In genomic region chr14:73326511-73326910, GRCm38 (mm10) we compare ENCODE assay signal across 8 mouse cellular contexts. TPM values are rescaled to one million over a fixed set of nuclear protein-coding genes. Genes with fewer than 3 reads are reported as not detected.
A peak's percentile ranks its signal among the peaks of the same experiment; 100 is the strongest.
DNase-seq lines count a peak whose midpoint lies in the region; ATAC-seq and TF ChIP-seq lines count a peak whose summit lies in the region.

No protein-coding gene starts in this region.

- no peak for ATAC-seq in liver, embryonic 11.5 days (replicated peaks; ENCODE audit: low FRiP score)
- ATAC-seq in stomach, postnatal 0 days (ENCODE audit: low FRiP score, low TSS enrichment) = no peak

- H3K9ac ChIP-seq in liver, embryonic 11.5 days (ENCODE audit: low read depth, low read length) = peak overlapping the region; percentile 88
- peak overlapping the region; percentile 85 for H3K9ac ChIP-seq in stomach, postnatal 0 days (ENCODE audit: low read length)

- H3K4me3 ChIP-seq in cerebellum, adult 2 months (replicated peaks; ENCODE audit: insufficient read depth, low read depth, low read length) = peak overlapping the region; percentile 67
- H3K4me3 ChIP-seq in thymus, adult 2 months (ENCODE audit: control insufficient read depth, insufficient read depth, low read length) = peak overlapping the region; percentile 70
- peak overlapping the region; percentile 90 for H3K4me3 ChIP-seq in liver, embryonic 11.5 days (ENCODE audit: low read depth, low read length)
- H3K4me3 ChIP-seq in stomach, postnatal 0 days (ENCODE audit: low read depth, low read length) = peak overlapping the region; percentile 91

- peak overlapping the region; percentile 75 for H3K4me2 ChIP-seq in liver, embryonic 11.5 days
- peak overlapping the region; percentile 84 for H3K4me2 ChIP-seq in stomach, postnatal 0 days (replicated peaks; ENCODE audit: low read depth)

- no peak for TF ChIP-seq CTCF in cerebellum, adult 2 months (IDR thresholded peaks at IDR 0.05; ENCODE audit: borderline replicate concordance, insufficient read depth, low read depth, low read length)
- TF ChIP-seq CTCF in thymus, adult 2 months (IDR thresholded peaks at IDR 0.05; ENCODE audit: borderline replicate concordance, control insufficient read depth, extremely low read depth, insufficient read depth, low read length, poor library complexity) = no peak
- TF ChIP-seq CTCF in stomach, postnatal 0 days (IDR thresholded peaks at IDR 0.05; ENCODE audit: low read depth) = no peak

- peak overlapping the region; percentile 32 for H3K27ac ChIP-seq in cerebellum, adult 2 months (ENCODE audit: insufficient read depth, low read length)
- H3K27ac ChIP-seq in thymus, adult 2 months (ENCODE audit: control insufficient read depth, insufficient read depth, low read length) = peak overlapping the region; percentile 32
- H3K27ac ChIP-seq in liver, embryonic 11.5 days (ENCODE audit: low read depth, low read length) = peak overlapping the region; percentile 84
- H3K27ac ChIP-seq in stomach, postnatal 0 days (replicated peaks) = peak overlapping the region; percentile 94

- H3K36me3 ChIP-seq in thymus, adult 2 months (ENCODE audit: control insufficient read depth, insufficient read depth, low read length) = no peaks in the 10 kb centered on the region
- H3K36me3 ChIP-seq in liver, embryonic 11.5 days (ENCODE audit: control insufficient read depth, insufficient read depth, low read length) = no peaks in the 10 kb centered on the region
- no peaks in the 10 kb centered on the region for H3K36me3 ChIP-seq in stomach, postnatal 0 days (ENCODE audit: control insufficient read depth, insufficient read depth, low read length)

- DNase-seq in cerebellum, adult 2 months = no peak
- DNase-seq in cerebellum, postnatal 36 days = no peak
- DNase-seq in thymus, adult 2 months = no peak
- DNase-seq in thymus, postnatal 4 days = no peak
- no peak for DNase-seq in liver, embryonic 11.5 days (ENCODE audit: low spot score)
- DNase-seq in stomach, postnatal 0 days (ENCODE audit: low spot score) = no peak
- DNase-seq in right cerebral cortex, postnatal 14 days = no peak
- no peak for DNase-seq in layer of hippocampus, postnatal 14 days (ENCODE audit: low spot score in 2 of 2)

- no peak for TF ChIP-seq EP300 in stomach, postnatal 0 days (optimal IDR thresholded peaks at IDR 0.05)

- no peaks in the 10 kb centered on the region for H3K4me1 ChIP-seq in cerebellum, adult 2 months (ENCODE audit: control insufficient read depth, insufficient read depth, low read length)
- H3K4me1 ChIP-seq in thymus, adult 2 months (replicated peaks; ENCODE audit: control insufficient read depth, insufficient read depth, low read length) = no peaks in the 10 kb centered on the region; the same call in 1 of the 2 replicates
- peaks cover 9% of the 10 kb centered on the region for H3K4me1 ChIP-seq in liver, embryonic 11.5 days (replicated peaks; ENCODE audit: control insufficient read depth, insufficient read depth, low read length)
- H3K4me1 ChIP-seq in stomach, postnatal 0 days (replicated peaks; ENCODE audit: control insufficient read depth, insufficient read depth) = no peaks in the 10 kb centered on the region

- no peak for TF ChIP-seq POLR2A in cerebellum, adult 2 months (IDR thresholded peaks at IDR 0.05; ENCODE audit: borderline replicate concordance, insufficient read depth, low read length)
- TF ChIP-seq POLR2A in thymus, adult 2 months (IDR thresholded peaks at IDR 0.05; ENCODE audit: control insufficient read depth, extremely low read depth, insufficient read depth, low read length, poor library complexity) = no peak

- no peaks in the 10 kb centered on the region for H3K9me3 ChIP-seq in liver, embryonic 11.5 days (ENCODE audit: control insufficient read depth, low read length)
- no peaks in the 10 kb centered on the region for H3K9me3 ChIP-seq in stomach, postnatal 0 days (ENCODE audit: control insufficient read depth, low read length)

- no peaks in the 10 kb centered on the region for H3K27me3 ChIP-seq in cerebellum, adult 2 months (ENCODE audit: control insufficient read depth, insufficient read depth, low read length)
- no peaks in the 10 kb centered on the region for H3K27me3 ChIP-seq in thymus, adult 2 months (ENCODE audit: control insufficient read depth, insufficient read depth, low read length)
- no peaks in the 10 kb centered on the region for H3K27me3 ChIP-seq in liver, embryonic 11.5 days (replicated peaks; ENCODE audit: control insufficient read depth, insufficient read depth, low read length)
- H3K27me3 ChIP-seq in stomach, postnatal 0 days (ENCODE audit: control insufficient read depth, insufficient read depth, low read length) = no peaks in the 10 kb centered on the region

- 5% methylated on average over 8 of the region's 8 CpGs for WGBS in cerebellum, adult 2 months
- WGBS in thymus, adult 2 months = 11% methylated on average over 8 of the region's 8 CpGs
- 13% methylated on average over 8 of the region's 8 CpGs for WGBS in liver, embryonic 11.5 days
- WGBS in stomach, postnatal 0 days = 6% methylated on average over 8 of the region's 8 CpGs

RNA-seq across cellular contexts. Expression of gene Rb1, which starts 0.9 kb away (rescaled TPM):
- 21.2 and 22.4 TPM in 2 replicates for polyA plus RNA-seq in cerebellum, adult 2 months (2012; rRNA removed)
- polyA plus RNA-seq in thymus, adult 2 months (2012; rRNA removed) = 16.2 and 17.1 TPM in 2 replicates
- polyA plus RNA-seq in liver, embryonic 11.5 days (2014; fragmentation: Nextera tagmentation; extraction: Ambion mirVana) = 22.3 and 25.1 TPM in 2 replicates
- 13.8 and 15.4 TPM in 2 replicates for polyA plus RNA-seq in stomach, postnatal 0 days (2015; fragmentation: Nextera tagmentation; extraction: Ambion mirVana)
- total RNA-seq in layer of hippocampus, postnatal 14 days (2021) = 10 to 100 TPM; 42.5 to 44.9 TPM

RNA-seq across cellular contexts. Expression of gene Itm2b, which starts 58.6 kb away (rescaled TPM):
- 1,793 and 1,993 TPM in 2 replicates for polyA plus RNA-seq in cerebellum, adult 2 months (2012; rRNA removed)
- polyA plus RNA-seq in thymus, adult 2 months (2012; rRNA removed) = 859 and 985 TPM in 2 replicates
- 516 and 518 TPM in 2 replicates for polyA plus RNA-seq in liver, embryonic 11.5 days (2014; fragmentation: Nextera tagmentation; extraction: Ambion mirVana)
- 1,381 and 1,408 TPM in 2 replicates for polyA plus RNA-seq in stomach, postnatal 0 days (2015; fragmentation: Nextera tagmentation; extraction: Ambion mirVana)
- 100 to 1,000 TPM; 920 to 943 TPM for total RNA-seq in layer of hippocampus, postnatal 14 days (2021)

Comparison
In these comparisons a context has a peak if more than half of its experiments do, and no peak if none do; other contexts are left out.
1. H3K27ac ChIP-seq: peak in every context shown above with its lines; median percentile 94 in stomach, postnatal 0 days; 84 in liver, embryonic 11.5 days; 32 in cerebellum, adult 2 months; 32 in thymus, adult 2 months.